Mouse (Mus musculus) adrenal gland, postnatal 10 days (tissue): ENCODE data around the gene Ccdc6. TPM values are rescaled to one million over a fixed set of nuclear protein-coding genes. Genes with fewer than 3 reads are reported as not detected.
A peak's percentile ranks its signal among the peaks of the same experiment; 100 is the strongest.

Source experiments
- DNase-seq: peaks from one replicate; pipeline ENCODE4 v3.0.0; 2021; ENCODE audit warnings: mixed read lengths
- total RNA-seq, 2 experiments: library from RNA; stranded (reverse); gene quantifications; 2 replicates each; pipeline ENCODE4 v1.2.3; 2021

Gene Ccdc6
- total RNA-seq, 2 experiments from 2014 or later, result 46.9 to 56.7 TPM

DNA sequence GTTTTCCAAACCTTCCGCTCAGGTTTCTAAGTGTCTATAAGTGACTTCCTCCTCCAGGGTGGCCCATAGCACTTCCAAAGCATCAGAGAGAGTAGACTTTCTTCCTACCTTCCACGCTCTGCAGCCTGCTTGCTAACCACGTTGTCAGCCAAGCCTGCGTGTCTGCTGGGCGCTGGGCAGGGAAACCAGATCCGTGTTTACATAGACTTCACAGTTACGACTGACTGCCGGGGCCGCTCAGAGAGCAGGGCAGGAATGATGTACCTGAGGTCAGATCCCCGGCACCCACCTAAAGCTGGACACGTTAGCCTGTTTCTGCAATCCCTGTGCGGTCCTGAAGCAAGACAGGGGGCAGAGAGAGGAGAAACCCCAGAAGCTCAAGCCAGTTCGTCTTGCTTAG is 71.5 kb downstream of the Ccdc6 start:
- DNase-seq, result no peak

GRCm38 (mm10) chr10:70169044-70169443 is 72.1 kb downstream of the Ccdc6 start:
- DNase-seq, result no peak

DNA sequence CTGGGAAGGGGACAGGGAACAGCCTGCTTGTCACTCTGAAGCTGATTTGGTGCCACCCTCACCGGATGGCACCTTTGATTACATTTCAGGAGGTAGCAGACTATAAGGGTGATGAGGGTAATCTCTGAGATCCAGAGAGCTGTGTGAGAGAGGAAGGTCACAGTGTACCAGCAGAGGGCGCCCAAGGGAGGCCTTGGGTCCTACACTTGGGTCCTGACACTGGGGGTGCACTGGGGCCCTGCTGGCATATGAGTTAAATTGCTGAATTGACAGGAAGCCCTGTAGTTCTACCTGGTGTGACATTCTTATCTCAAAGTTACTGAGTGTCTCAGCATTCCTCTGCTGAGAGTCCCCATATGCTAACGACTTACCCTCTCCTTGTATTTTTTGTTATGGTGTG is 76.4 kb downstream of the Ccdc6 start:
- peak; percentile 80 for DNase-seq

GRCm38 (mm10) chr10:70174494-70175190 is 77.7 kb downstream of the Ccdc6 start:
- no peak for DNase-seq

DNA sequence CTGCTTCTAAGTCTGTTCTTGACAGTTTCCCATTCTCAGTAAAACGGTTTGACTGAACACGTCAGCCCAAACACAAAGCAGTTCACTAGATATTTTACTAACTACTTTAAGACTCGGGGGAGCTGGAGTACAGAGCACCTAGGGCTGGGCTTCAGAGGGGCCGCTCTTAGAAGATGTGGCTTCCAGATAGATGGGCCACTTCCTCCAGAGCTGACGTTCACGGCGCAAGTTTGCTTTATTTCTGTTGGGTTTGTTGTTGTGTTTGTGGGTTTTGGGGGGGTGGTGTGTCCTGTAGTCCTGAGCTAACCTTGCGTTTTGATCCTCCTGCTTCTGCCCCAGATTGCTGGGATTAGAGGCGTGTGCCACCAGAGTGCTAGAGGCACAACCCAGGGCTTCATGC is 83.8 kb downstream of the Ccdc6 start:
- DNase-seq, result no peak

GRCm38 (mm10) chr10:70181279-70181972 is 84.5 kb downstream of the Ccdc6 start:
- peak; percentile 48 for DNase-seq

GRCm38 (mm10) chr10:70183210-70184080 is 86.5 kb downstream of the Ccdc6 start:
- peak; percentile 24 for DNase-seq

DNA sequence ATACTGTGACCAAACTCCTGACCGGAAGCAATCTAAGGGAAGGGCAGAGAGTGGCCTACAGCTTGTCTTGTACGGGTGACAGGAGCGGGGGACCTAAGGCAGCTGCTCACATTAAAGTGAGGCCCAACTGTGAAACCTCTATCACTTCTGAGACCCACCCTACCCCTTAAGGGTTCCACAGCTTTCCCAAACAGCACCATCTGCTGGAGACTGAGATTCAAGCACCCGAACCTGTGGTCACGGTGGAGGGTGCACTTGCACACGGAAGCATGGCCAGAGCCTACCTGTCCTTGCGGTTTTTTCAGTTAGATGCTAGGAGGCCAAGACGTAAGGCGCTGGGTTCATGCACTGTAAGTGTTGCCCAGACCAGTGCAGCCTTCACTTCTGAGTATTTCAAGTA is 89.2 kb downstream of the Ccdc6 start:
- peak; percentile 48 for DNase-seq

DNA sequence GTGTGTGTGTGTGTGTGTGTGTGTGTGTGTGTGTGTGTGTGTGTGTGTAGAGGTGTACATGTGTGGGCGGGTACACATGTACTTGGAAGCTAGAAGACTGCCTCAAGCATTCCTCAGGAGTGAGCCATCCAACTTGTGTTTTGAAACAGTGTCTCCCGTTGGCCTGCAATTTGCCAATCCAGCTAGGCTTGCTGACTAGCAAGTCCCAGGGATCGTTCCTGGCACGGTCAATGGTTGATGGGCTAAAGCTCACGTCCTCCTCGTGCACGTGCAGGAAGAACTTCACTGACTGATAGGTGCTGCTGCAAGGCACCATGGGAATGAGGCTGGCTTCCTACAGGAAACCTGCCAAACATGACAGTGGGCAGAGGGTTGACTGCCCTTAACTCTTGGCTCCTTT is 89.7 kb downstream of the Ccdc6 start:
- peak; percentile 25 for DNase-seq

GRCm38 (mm10) chr10:70189864-70190263 is 92.9 kb downstream of the Ccdc6 start:
- no peak for DNase-seq

DNA sequence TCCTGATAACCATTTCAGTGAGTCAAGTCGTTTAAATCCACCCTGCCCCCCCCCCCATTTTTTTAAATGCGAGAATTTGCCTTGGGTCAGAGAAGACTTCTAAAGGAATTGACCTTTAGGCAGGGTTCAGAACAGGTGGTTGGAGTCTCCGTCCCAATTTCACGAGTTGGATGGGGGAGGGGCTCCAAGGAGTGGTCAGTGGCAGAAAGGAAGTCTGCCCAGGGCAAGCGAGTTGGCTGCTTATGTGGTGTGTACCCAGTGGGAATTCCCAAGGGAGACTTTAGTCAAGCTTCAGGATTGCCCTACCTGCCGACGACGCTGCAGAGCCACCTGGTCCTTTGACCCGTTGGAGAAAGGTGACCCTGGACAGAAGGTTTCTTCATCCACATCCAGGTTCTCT is 97.4 kb downstream of the Ccdc6 start:
- DNase-seq, result no peak

DNA sequence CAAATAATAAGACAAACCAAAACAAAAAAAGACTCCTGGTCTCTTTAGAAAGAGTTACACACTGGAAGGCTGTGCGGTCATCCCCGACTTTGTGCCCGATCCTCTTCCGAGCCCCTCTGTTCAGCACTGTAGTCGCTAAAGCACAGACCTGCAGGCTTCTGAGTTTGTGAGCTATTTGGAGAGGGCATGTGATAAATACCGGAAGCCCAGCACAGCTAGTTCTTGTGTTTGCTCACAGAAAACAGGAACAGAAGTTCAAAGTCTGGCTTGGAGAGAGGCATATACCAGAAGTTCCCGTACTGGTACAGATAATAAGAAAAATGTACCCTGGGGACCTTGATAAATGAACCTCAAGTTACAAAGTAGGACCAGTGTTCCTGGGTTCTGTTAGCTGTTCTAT is 98.4 kb downstream of the Ccdc6 start:
- no peak for DNase-seq

DNA sequence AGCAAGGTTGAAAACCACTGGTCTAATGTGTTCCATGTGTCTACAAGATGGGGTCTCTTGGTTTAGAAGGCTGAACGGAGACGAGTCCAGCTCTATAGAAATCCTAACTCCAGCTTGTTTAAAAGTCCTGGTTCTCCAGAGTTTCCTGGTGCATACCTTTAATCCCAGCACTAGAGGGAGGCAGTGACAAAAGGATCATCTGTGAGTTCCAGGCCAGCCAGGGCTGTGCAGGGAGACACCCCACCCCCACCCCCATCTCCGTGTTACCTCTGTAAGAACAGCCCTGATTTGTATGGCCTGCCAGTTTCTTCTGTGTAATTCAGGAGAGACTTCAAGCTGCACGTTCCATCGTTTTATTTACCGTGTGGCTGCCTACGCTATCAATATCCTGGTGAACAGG is 98.9 kb downstream of the Ccdc6 start:
- DNase-seq, result no peak

DNA sequence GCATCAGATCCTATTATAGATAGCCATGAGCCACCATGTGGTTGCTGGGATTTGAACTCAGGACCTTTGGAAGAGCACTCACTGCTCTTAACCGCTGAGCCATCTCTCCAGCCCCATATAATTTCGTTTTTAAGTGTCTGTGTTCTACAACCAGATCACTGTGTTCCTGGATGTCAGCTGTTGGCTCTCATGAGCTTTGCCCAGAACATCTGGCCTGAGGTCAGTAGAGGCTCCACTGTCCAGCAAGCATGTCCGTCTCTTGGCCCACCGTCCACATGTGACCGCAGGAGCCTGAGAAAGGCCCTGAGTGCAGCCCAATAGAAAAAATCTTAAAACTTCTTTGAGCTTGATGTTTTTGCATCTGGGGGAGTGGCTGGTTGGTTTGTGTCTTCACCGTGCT is 99.7 kb downstream of the Ccdc6 start:
- no peak for DNase-seq

DNA sequence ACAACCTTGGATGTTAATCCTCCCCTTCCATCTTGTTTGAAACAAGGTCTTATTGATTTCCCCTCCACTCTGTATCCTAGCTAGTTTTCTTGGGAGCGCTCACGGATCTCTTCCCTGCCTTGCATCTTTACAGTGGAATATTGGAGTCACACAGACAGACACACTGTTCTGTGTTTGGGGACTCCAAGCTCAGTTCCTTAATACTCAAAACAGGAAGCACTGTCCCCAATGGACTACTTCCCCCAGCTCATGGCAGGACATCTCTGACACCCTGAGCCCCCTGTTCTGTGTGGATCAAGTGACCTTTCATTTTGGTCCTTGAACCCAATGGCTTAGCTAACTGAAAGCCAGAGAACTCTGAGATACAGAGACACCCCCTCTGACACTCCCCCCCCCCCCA is 100.7 kb downstream of the Ccdc6 start:
- no peak for DNase-seq

- DNase-seq, result no peak
These were observed 101.1 kb downstream of the Ccdc6 start for GRCm38 (mm10) chr10:70198012-70198411.

- DNase-seq, result peak; percentile 38
These were observed 102.1 kb downstream of the Ccdc6 start for GRCm38 (mm10) chr10:70198951-70199463.

DNA sequence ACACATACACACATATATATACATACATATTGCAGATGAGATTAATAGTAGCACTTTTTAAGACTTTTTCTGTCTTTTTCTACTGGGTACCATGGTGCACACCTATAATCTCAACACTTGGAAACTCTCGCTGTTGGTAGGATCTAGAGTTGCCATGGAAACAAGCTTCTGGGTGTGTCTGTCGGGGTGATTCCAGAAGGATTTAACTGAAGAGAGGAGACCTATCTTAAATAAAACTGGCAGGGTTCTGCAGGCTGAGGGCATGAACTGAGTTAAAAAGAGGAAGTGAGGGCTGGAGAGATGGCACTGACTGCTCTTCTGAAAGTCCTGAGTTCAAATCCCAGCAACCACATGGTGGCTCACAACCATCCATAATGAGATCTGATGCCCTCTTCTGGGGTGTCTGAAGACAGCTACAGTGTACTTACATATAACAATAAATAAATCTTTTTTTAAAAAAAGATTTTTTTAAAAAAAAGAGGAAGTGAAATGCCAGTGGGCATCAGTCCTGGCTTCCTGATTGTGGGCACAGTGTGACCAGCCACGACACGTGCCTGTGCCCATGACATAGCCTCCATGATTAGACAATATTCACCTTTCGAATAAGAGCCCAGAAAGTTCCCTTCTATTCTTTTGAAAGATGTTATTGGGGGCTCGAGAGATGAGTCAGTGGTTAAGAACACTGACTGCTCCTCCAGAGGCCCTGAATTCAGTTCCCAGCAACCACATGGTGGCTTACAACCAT is 102.7 kb downstream of the Ccdc6 start:
- DNase-seq, result no peak

GRCm38 (mm10) chr10:70200889-70201500 is 104.1 kb downstream of the Ccdc6 start:
- DNase-seq, result no peak

GRCm38 (mm10) chr10:70204505-70205399 is 107.8 kb downstream of the Ccdc6 start, which contains the start of gene Mrln:
Mrln (plus strand) TSS chr10:70204664.
- peak; percentile 29 for DNase-seq
